Comparison of ENCODE assay signal across 34 mouse cellular contexts in genomic region chr12:73057492-73057891, GRCm38 (mm10). TPM values are rescaled to one million over a fixed set of nuclear protein-coding genes. Genes with fewer than 3 reads are reported as not detected.
"Had no signal": no experiment of that assay in that cellular context is flagged by ENCODE, and none has a peak within 500 bp of the region (broad histone marks: within the 10 kb centered on the region; RNA-seq: fewer than 3 reads in every experiment).

No protein-coding gene starts in this region.

- DNase-seq: left cerebral cortex, postnatal 4 days; liver; liver, embryonic 13.5 days; liver, postnatal 0 days; lung, adult 18-20 months; lung, adult 2 months; lung, embryonic 14.5 days; lung, postnatal 10 days; lung, postnatal 14 days; lung, postnatal 36 days; lung, postnatal 4 days; midbrain, embryonic 14.5 days had no signal

- H3K27ac ChIP-seq: limb, embryonic 10.5 days; limb, embryonic 12.5 days; limb, embryonic 13.5 days; limb, embryonic 15.5 days; liver, embryonic 12.5 days; liver, embryonic 13.5 days; liver, embryonic 14.5 days; liver, embryonic 15.5 days; lung, embryonic 15.5 days; macrophage; midbrain, embryonic 10.5 days; midbrain, embryonic 12.5 days; midbrain, embryonic 13.5 days; neural tube, embryonic 12.5 days had no signal

- H3K36me3 ChIP-seq: limb, embryonic 10.5 days; limb, embryonic 12.5 days; limb, embryonic 13.5 days; limb, embryonic 15.5 days; liver, embryonic 12.5 days; liver, embryonic 13.5 days; liver, embryonic 15.5 days; lung, embryonic 15.5 days; midbrain, embryonic 10.5 days; midbrain, embryonic 12.5 days; midbrain, embryonic 13.5 days; neural tube, embryonic 12.5 days had no signal

- H3K9ac ChIP-seq: limb, embryonic 12.5 days; limb, embryonic 13.5 days; limb, embryonic 15.5 days; liver, embryonic 12.5 days; liver, embryonic 13.5 days; liver, embryonic 14.5 days; liver, embryonic 15.5 days; liver, postnatal 0 days; lung, embryonic 14.5 days; lung, embryonic 15.5 days; midbrain, embryonic 12.5 days; midbrain, embryonic 13.5 days; neural tube, embryonic 12.5 days had no signal

- H3K4me3 ChIP-seq: limb, embryonic 10.5 days; limb, embryonic 12.5 days; limb, embryonic 13.5 days; limb, embryonic 15.5 days; liver, embryonic 12.5 days; liver, embryonic 13.5 days; liver, embryonic 15.5 days; lung, embryonic 15.5 days; megakaryocyte, embryonic 14.5 days; midbrain, embryonic 10.5 days; midbrain, embryonic 12.5 days; midbrain, embryonic 13.5 days; myocyte; neural tube, embryonic 12.5 days had no signal

- H3K9me3 ChIP-seq: limb, embryonic 10.5 days; limb, embryonic 12.5 days; limb, embryonic 13.5 days; limb, embryonic 15.5 days; liver, embryonic 12.5 days; liver, embryonic 13.5 days; liver, embryonic 15.5 days; lung, embryonic 15.5 days; megakaryocyte, embryonic 14.5 days; midbrain, embryonic 10.5 days; midbrain, embryonic 12.5 days; midbrain, embryonic 13.5 days; neural tube, embryonic 12.5 days had no signal

- ATAC-seq: liver, embryonic 12.5 days; liver, postnatal 0 days; lung, postnatal 0 days; midbrain, embryonic 13.5 days; midbrain, embryonic 16.5 days had no signal

- H3K4me2 ChIP-seq: limb, embryonic 12.5 days; limb, embryonic 13.5 days; limb, embryonic 15.5 days; liver, embryonic 11.5 days; liver, embryonic 12.5 days; liver, embryonic 13.5 days; liver, embryonic 15.5 days; lung, embryonic 14.5 days; lung, embryonic 15.5 days; midbrain, embryonic 12.5 days; midbrain, embryonic 13.5 days; neural tube, embryonic 12.5 days had no signal

RNA-seq across cellular contexts. Expression of gene Six1, which starts 3.8 kb away (rescaled TPM):
- total RNA-seq: megakaryocyte-erythroid progenitor cell, adult 5-6 weeks; monocyte, adult 5-6 weeks had no signal
- polyA plus RNA-seq: liver, adult 2 months; macrophage had no signal

RNA-seq across cellular contexts. Expression of gene Six4, which starts 55.8 kb away (rescaled TPM):
- total RNA-seq: megakaryocyte progenitor cell, adult 5-6 weeks; monocyte, adult 5-6 weeks had no signal
- polyA plus RNA-seq: liver, adult 2 months; liver, postnatal 0 days; macrophage had no signal
